In the genomic region with DNA sequence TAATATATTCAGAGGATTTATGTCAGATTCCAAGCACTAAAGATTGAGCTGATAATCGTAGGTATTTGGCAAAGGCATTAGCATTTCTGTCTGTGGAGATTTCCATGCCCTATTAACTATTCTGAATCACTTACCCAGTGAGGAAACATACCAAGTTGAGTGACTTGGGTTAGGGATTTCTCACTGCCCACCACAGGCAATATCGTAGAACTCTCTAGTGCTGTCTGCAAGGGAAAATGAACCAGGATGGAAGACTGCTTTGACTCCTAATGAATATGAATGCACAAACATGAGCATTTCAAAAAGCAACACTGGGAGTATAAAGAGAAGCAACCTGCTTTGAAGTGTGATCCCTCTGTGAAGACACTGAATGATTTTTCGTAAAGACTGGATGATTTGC, we compare ENCODE assay signal across 21 mouse cellular contexts.
DNase-seq lines count a peak whose midpoint lies in the region; ATAC-seq and TF ChIP-seq lines count a peak whose summit lies in the region.
"Had no signal": no experiment of that assay in that cellular context is flagged by ENCODE, and none has a peak within 500 bp of the region (broad histone marks: within the 10 kb centered on the region; RNA-seq: fewer than 3 reads in every experiment).

No protein-coding gene starts in this region.

- 29% methylated on average over 3 of the region's 3 CpGs for WGBS in kidney, postnatal 0 days
- WGBS in kidney, embryonic 16.5 days = 40% methylated on average over 3 of the region's 3 CpGs
- 8% methylated on average over 3 of the region's 3 CpGs for WGBS in midbrain, embryonic 15.5 days
- 60% methylated on average over 3 of the region's 3 CpGs for WGBS in embryonic facial prominence, embryonic 10.5 days

- H3K27me3 ChIP-seq in kidney, postnatal 0 days (ENCODE audit: insufficient read depth, low read length) = no peaks in the 10 kb centered on the region
- no peaks in the 10 kb centered on the region for H3K27me3 ChIP-seq in kidney, embryonic 16.5 days (ENCODE audit: insufficient read depth, low read length)
- no peaks in the 10 kb centered on the region for H3K27me3 ChIP-seq in midbrain, embryonic 15.5 days (replicated peaks)
- H3K27me3 ChIP-seq in embryonic facial prominence, embryonic 10.5 days (replicated peaks; ENCODE audit: low read depth, poor library complexity, severe bottlenecking) = no peaks in the 10 kb centered on the region
- H3K27me3 ChIP-seq: embryonic facial prominence, embryonic 13.5 days; forebrain, embryonic 15.5 days; heart, embryonic 15.5 days; intestine, embryonic 15.5 days had no signal

- H3K36me3 ChIP-seq in kidney, postnatal 0 days (ENCODE audit: insufficient read depth, low read length) = no peaks in the 10 kb centered on the region
- H3K36me3 ChIP-seq in kidney, embryonic 16.5 days (ENCODE audit: insufficient read depth, low read length) = no peaks in the 10 kb centered on the region
- no peaks in the 10 kb centered on the region for H3K36me3 ChIP-seq in midbrain, embryonic 15.5 days (replicated peaks)
- no peaks in the 10 kb centered on the region for H3K36me3 ChIP-seq in embryonic facial prominence, embryonic 10.5 days (replicated peaks)
- H3K36me3 ChIP-seq: embryonic facial prominence, embryonic 13.5 days; forebrain, embryonic 10.5 days; forebrain, embryonic 15.5 days; heart, embryonic 15.5 days; hindbrain, embryonic 10.5 days; intestine, embryonic 15.5 days had no signal

- H3K4me3 ChIP-seq in kidney, postnatal 0 days (replicated peaks; ENCODE audit: low read depth, low read length) = no peak overlapping the region
- H3K4me3 ChIP-seq in kidney, embryonic 16.5 days (ENCODE audit: low read length) = no peak overlapping the region
- no peak overlapping the region for H3K4me3 ChIP-seq in midbrain, embryonic 15.5 days
- no peak overlapping the region for H3K4me3 ChIP-seq in embryonic facial prominence, embryonic 10.5 days
- H3K4me3 ChIP-seq: embryonic facial prominence, embryonic 13.5 days; forebrain, embryonic 10.5 days; forebrain, embryonic 15.5 days; heart, adult 2 months; heart, embryonic 15.5 days; hindbrain, embryonic 10.5 days; intestine, embryonic 15.5 days had no signal

- H3K9me3 ChIP-seq in kidney, postnatal 0 days (replicated peaks; ENCODE audit: low read length) = no peaks in the 10 kb centered on the region
- H3K9me3 ChIP-seq in kidney, embryonic 16.5 days (ENCODE audit: low read length) = no peaks in the 10 kb centered on the region
- no peaks in the 10 kb centered on the region for H3K9me3 ChIP-seq in midbrain, embryonic 15.5 days
- no peaks in the 10 kb centered on the region for H3K9me3 ChIP-seq in embryonic facial prominence, embryonic 10.5 days
- H3K9me3 ChIP-seq: embryonic facial prominence, embryonic 13.5 days; forebrain, embryonic 10.5 days; forebrain, embryonic 15.5 days; heart, embryonic 15.5 days; hindbrain, embryonic 10.5 days; intestine, embryonic 15.5 days had no signal

- DNase-seq in kidney, postnatal 0 days (ENCODE audit: low spot score) = peak; percentile 5
- peak; percentile 1 for DNase-seq in embryo, embryonic 11 days
- DNase-seq in fat pad, adult 2 months (ENCODE audit: extremely low read depth, low read depth, low spot score) = peak; percentile 3
- DNase-seq in cerebellum, postnatal 14 days = no peak
- DNase-seq in embryonic facial prominence, embryonic 10.5 days (ENCODE audit: low spot score) = no peak
- DNase-seq: adrenal gland, adult 2 months; adrenal gland, postnatal 25 days; cerebellum, adult 2 months; cerebellum, postnatal 10 days; gastrocnemius, postnatal 10 days; heart, adult 2 months had no signal

- no peaks in the 10 kb centered on the region for H3K4me1 ChIP-seq in kidney, postnatal 0 days (replicated peaks; ENCODE audit: insufficient read depth, low read length)
- H3K4me1 ChIP-seq in kidney, embryonic 16.5 days (ENCODE audit: insufficient read depth, low read length) = no peaks in the 10 kb centered on the region
- H3K4me1 ChIP-seq in midbrain, embryonic 15.5 days = no peaks in the 10 kb centered on the region
- no peaks in the 10 kb centered on the region for H3K4me1 ChIP-seq in embryonic facial prominence, embryonic 10.5 days
- H3K4me1 ChIP-seq: embryonic facial prominence, embryonic 13.5 days; forebrain, embryonic 15.5 days; heart, embryonic 15.5 days; intestine, embryonic 15.5 days had no signal

- TF ChIP-seq CTCF in kidney, postnatal 0 days (IDR thresholded peaks at IDR 0.05; ENCODE audit: low read depth) = no peak

- H3K4me2 ChIP-seq in kidney, postnatal 0 days (ENCODE audit: low read length) = no peak overlapping the region
- no peak overlapping the region for H3K4me2 ChIP-seq in kidney, embryonic 16.5 days (replicated peaks; ENCODE audit: low read depth, low read length)
- no peak overlapping the region for H3K4me2 ChIP-seq in midbrain, embryonic 15.5 days
- H3K4me2 ChIP-seq: embryonic facial prominence, embryonic 13.5 days; forebrain, embryonic 15.5 days; heart, embryonic 11.5 days; heart, embryonic 15.5 days; hindbrain, embryonic 14.5 days; intestine, embryonic 15.5 days had no signal

- ATAC-seq in kidney, postnatal 0 days (replicated peaks; ENCODE audit: low FRiP score, low read depth) = no peak
- no peak for ATAC-seq in kidney, embryonic 16.5 days (ENCODE audit: low FRiP score, low TSS enrichment)
- peak; percentile 80 for ATAC-seq in midbrain, embryonic 15.5 days (replicated peaks)
- ATAC-seq: forebrain, embryonic 15.5 days; intestine, embryonic 15.5 days had no signal

- H3K27ac ChIP-seq in kidney, postnatal 0 days = no peak overlapping the region
- H3K27ac ChIP-seq in kidney, embryonic 16.5 days (ENCODE audit: low read length) = no peak overlapping the region
- no peak overlapping the region; the same call in 1 of the 2 replicates for H3K27ac ChIP-seq in midbrain, embryonic 15.5 days
- H3K27ac ChIP-seq in embryonic facial prominence, embryonic 10.5 days (replicated peaks) = no peak overlapping the region
- H3K27ac ChIP-seq: embryonic facial prominence, embryonic 13.5 days; forebrain, embryonic 10.5 days; forebrain, embryonic 15.5 days; heart, adult 2 months; heart, embryonic 15.5 days; hindbrain, embryonic 10.5 days; hindbrain, embryonic 14.5 days; intestine, embryonic 15.5 days had no signal

- no peak overlapping the region for H3K9ac ChIP-seq in kidney, postnatal 0 days (ENCODE audit: low read depth, low read length)
- no peak overlapping the region for H3K9ac ChIP-seq in kidney, embryonic 16.5 days (replicated peaks; ENCODE audit: low read length)
- H3K9ac ChIP-seq in midbrain, embryonic 15.5 days = no peak overlapping the region
- H3K9ac ChIP-seq: embryonic facial prominence, embryonic 13.5 days; forebrain, embryonic 15.5 days; heart, embryonic 15.5 days; hindbrain, embryonic 14.5 days; intestine, embryonic 15.5 days had no signal

Comparison
In these comparisons a context has a peak if more than half of its experiments do, and no peak if none do; other contexts are left out.
1. DNase-seq: peak in kidney, postnatal 0 days (single experiment), embryo, embryonic 11 days (single experiment) and fat pad, adult 2 months (single experiment); none in cerebellum, postnatal 14 days (0 of 2) and embryonic facial prominence, embryonic 10.5 days (single experiment).